Mouse (Mus musculus): Measurements from ENCODE around the gene Psmd9. TPM values are rescaled to one million over a fixed set of nuclear protein-coding genes. Genes with fewer than 3 reads are reported as not detected.
A peak's percentile ranks its signal among the peaks of the same experiment; 100 is the strongest.

Psmd9 gene
- polyA plus RNA-seq, 1 experiment from 2014 or later: 51.4 TPM

- H3K27ac ChIP-seq (replicated peaks): no peak overlapping the region
- ATAC-seq (ENCODE audit: low FRiP score, low TSS enrichment) (no peak), DNase-seq (ENCODE audit: low spot score) (no peak)
- H3K27me3 ChIP-seq (ENCODE audit: control insufficient read depth, insufficient read depth, low read length): no peaks in the 10 kb centered on the region
- no peaks in the 10 kb centered on the region for H3K9me3 ChIP-seq (ENCODE audit: control insufficient read depth, low read length)
- peaks cover 4% of the 10 kb centered on the region for H3K4me1 ChIP-seq (replicated peaks; ENCODE audit: control insufficient read depth, insufficient read depth)
- H3K4me3 ChIP-seq (ENCODE audit: low read depth, low read length): no peak overlapping the region
- no peak overlapping the region for H3K4me2 ChIP-seq (replicated peaks; ENCODE audit: low read depth)
- TF ChIP-seq CTCF (IDR thresholded peaks at IDR 0.05; ENCODE audit: low read depth) (no peak), EP300 (optimal IDR thresholded peaks at IDR 0.05) (no peak)
- WGBS: 77% methylated on average over 1 of the region's 1 CpGs
- H3K36me3 ChIP-seq (ENCODE audit: control insufficient read depth, insufficient read depth, low read length): peaks cover 31% of the 10 kb centered on the region
- no peak overlapping the region for H3K9ac ChIP-seq (ENCODE audit: low read length)
Observed at GRCm38 (mm10) chr5:123152901-123153300, 16.3 kb upstream of the Psmd9 start.

GRCm38 (mm10) chr5:123155425-123155824 lies 13.8 kb upstream of the Psmd9 start:
- peaks cover 4% of the 10 kb centered on the region for H3K4me1 ChIP-seq (replicated peaks; ENCODE audit: control insufficient read depth, insufficient read depth)
- peak; percentile 72 for DNase-seq (ENCODE audit: low spot score)
- H3K27ac ChIP-seq (replicated peaks): no peak overlapping the region
- ATAC-seq (ENCODE audit: low FRiP score, low TSS enrichment): 0 out of 2 replicates have a peak, but pooled peaks have one; percentile 18
- H3K36me3 ChIP-seq (ENCODE audit: control insufficient read depth, insufficient read depth, low read length): peaks cover 42% of the 10 kb centered on the region
- WGBS: 36% methylated on average over 7 of the region's 7 CpGs
- H3K9me3 ChIP-seq (ENCODE audit: control insufficient read depth, low read length): no peaks in the 10 kb centered on the region
- H3K4me3 ChIP-seq (ENCODE audit: low read depth, low read length): no peak overlapping the region
- no peaks in the 10 kb centered on the region for H3K27me3 ChIP-seq (ENCODE audit: control insufficient read depth, insufficient read depth, low read length)
- no peak overlapping the region for H3K4me2 ChIP-seq (replicated peaks; ENCODE audit: low read depth)
- no peak overlapping the region for H3K9ac ChIP-seq (ENCODE audit: low read length)
- TF ChIP-seq EP300 (optimal IDR thresholded peaks at IDR 0.05) (no peak), CTCF (IDR thresholded peaks at IDR 0.05; ENCODE audit: low read depth) (peak; percentile 85)

- DNase-seq (ENCODE audit: low spot score): no peak
- WGBS: 90% methylated on average over 12 of the region's 12 CpGs
- Histone ChIP-seq H3K4me2 (replicated peaks; ENCODE audit: low read depth) (no peak overlapping the region), H3K4me3 (ENCODE audit: low read depth, low read length) (no peak overlapping the region), H3K27me3 (ENCODE audit: control insufficient read depth, insufficient read depth, low read length) (no peaks in the 10 kb centered on the region), H3K9ac (ENCODE audit: low read length) (no peak overlapping the region), H3K4me1 (replicated peaks; ENCODE audit: control insufficient read depth, insufficient read depth) (no peaks in the 10 kb centered on the region), H3K27ac (replicated peaks) (no peak overlapping the region), H3K36me3 (ENCODE audit: control insufficient read depth, insufficient read depth, low read length) (peaks cover 49% of the 10 kb centered on the region), H3K9me3 (ENCODE audit: control insufficient read depth, low read length) (no peaks in the 10 kb centered on the region)
- no peak for ATAC-seq (ENCODE audit: low FRiP score, low TSS enrichment)
- TF ChIP-seq CTCF (IDR thresholded peaks at IDR 0.05; ENCODE audit: low read depth) (peak; percentile 67), EP300 (optimal IDR thresholded peaks at IDR 0.05) (no peak)
Observed at GRCm38 (mm10) chr5:123156763-123157162, 12.4 kb upstream of the Psmd9 start.

- H3K9ac ChIP-seq (ENCODE audit: low read length): no peak overlapping the region
- 86% methylated on average over 4 of the region's 4 CpGs for WGBS
- H3K27ac ChIP-seq (replicated peaks): no peak overlapping the region
- H3K9me3 ChIP-seq (ENCODE audit: control insufficient read depth, low read length): no peaks in the 10 kb centered on the region
- DNase-seq (ENCODE audit: low spot score) (no peak), ATAC-seq (ENCODE audit: low FRiP score, low TSS enrichment) (no peak)
- no peaks in the 10 kb centered on the region for H3K27me3 ChIP-seq (ENCODE audit: control insufficient read depth, insufficient read depth, low read length)
- H3K36me3 ChIP-seq (ENCODE audit: control insufficient read depth, insufficient read depth, low read length): peaks cover 44% of the 10 kb centered on the region
- H3K4me2 ChIP-seq (replicated peaks; ENCODE audit: low read depth): no peak overlapping the region
- no peak overlapping the region for H3K4me3 ChIP-seq (ENCODE audit: low read depth, low read length)
- TF ChIP-seq EP300 (optimal IDR thresholded peaks at IDR 0.05) (no peak), CTCF (IDR thresholded peaks at IDR 0.05; ENCODE audit: low read depth) (no peak)
- no peaks in the 10 kb centered on the region for H3K4me1 ChIP-seq (replicated peaks; ENCODE audit: control insufficient read depth, insufficient read depth)
Observed at GRCm38 (mm10) chr5:123157972-123158371, 11.2 kb upstream of the Psmd9 start.

GRCm38 (mm10) chr5:123159446-123159845 lies 9.8 kb upstream of the Psmd9 start:
- no peak overlapping the region for H3K9ac ChIP-seq (ENCODE audit: low read length)
- peaks cover 57% of the 10 kb centered on the region for H3K36me3 ChIP-seq (ENCODE audit: control insufficient read depth, insufficient read depth, low read length)
- DNase-seq (ENCODE audit: low spot score) (no peak), ATAC-seq (ENCODE audit: low FRiP score, low TSS enrichment) (no peak)
- no peaks in the 10 kb centered on the region for H3K4me1 ChIP-seq (replicated peaks; ENCODE audit: control insufficient read depth, insufficient read depth)
- WGBS: 89% methylated on average over 4 of the region's 4 CpGs
- H3K27ac ChIP-seq (replicated peaks): no peak overlapping the region
- H3K4me2 ChIP-seq (replicated peaks; ENCODE audit: low read depth): no peak overlapping the region
- H3K9me3 ChIP-seq (ENCODE audit: control insufficient read depth, low read length): no peaks in the 10 kb centered on the region
- no peak overlapping the region for H3K4me3 ChIP-seq (ENCODE audit: low read depth, low read length)
- H3K27me3 ChIP-seq (ENCODE audit: control insufficient read depth, insufficient read depth, low read length): no peaks in the 10 kb centered on the region
- TF ChIP-seq CTCF (IDR thresholded peaks at IDR 0.05; ENCODE audit: low read depth): no peak
- TF ChIP-seq EP300 (optimal IDR thresholded peaks at IDR 0.05): no peak

- WGBS: 95% methylated on average over 11 of the region's 15 CpGs
Observed at GRCm38 (mm10) chr5:123159866-123160265, 9.3 kb upstream of the Psmd9 start.

More at GRCm38 (mm10) chr5:123159866-123160265, 9.3 kb upstream of the Psmd9 start:
- Histone ChIP-seq H3K27ac (replicated peaks) (no peak overlapping the region), H3K27me3 (ENCODE audit: control insufficient read depth, insufficient read depth, low read length) (no peaks in the 10 kb centered on the region), H3K4me1 (replicated peaks; ENCODE audit: control insufficient read depth, insufficient read depth) (no peaks in the 10 kb centered on the region), H3K36me3 (ENCODE audit: control insufficient read depth, insufficient read depth, low read length) (peaks cover 59% of the 10 kb centered on the region), H3K9me3 (ENCODE audit: control insufficient read depth, low read length) (no peaks in the 10 kb centered on the region), H3K4me3 (ENCODE audit: low read depth, low read length) (no peak overlapping the region), H3K4me2 (replicated peaks; ENCODE audit: low read depth) (no peak overlapping the region), H3K9ac (ENCODE audit: low read length) (no peak overlapping the region)
- no peak for DNase-seq (ENCODE audit: low spot score)
- no peak for TF ChIP-seq EP300 (optimal IDR thresholded peaks at IDR 0.05)
- TF ChIP-seq CTCF (IDR thresholded peaks at IDR 0.05; ENCODE audit: low read depth): no peak
- no peak for ATAC-seq (ENCODE audit: low FRiP score, low TSS enrichment)
